Mouse (Mus musculus) limb, embryonic 14.5 days (tissue): ENCODE results near the gene Trmt61a. TPM values are rescaled to one million over a fixed set of nuclear protein-coding genes. Genes with fewer than 3 reads are reported as not detected.

ENCODE experiments used
- ATAC-seq: fragments of 200-750 bp; cut with Nextera tagmentation; 2 replicates; pipeline ENCODE4 v1.8.0; 2017; ENCODE audit warnings: low read depth, moderate number of reproducible peaks, moderate TSS enrichment; ENCODE audit not compliant: low FRiP score
- DNase-seq: peaks from one replicate; pipeline ENCODE4 v3.0.0-alpha.2; 2015; ENCODE audit warnings: low spot score
- H3K27ac ChIP-seq: fragments of 300-500 bp; sonication (generic); replicated peaks from 2 replicates; pipeline ENCODE4 v1.5.1; 2014; ENCODE audit warnings: low read depth, mild to moderate bottlenecking, low read length, moderate library complexity, mixed read lengths
- H3K27me3 ChIP-seq: fragments of 300-500 bp; sonication (generic); 2 replicates; pipeline ENCODE4 v1.6.1; 2014; ENCODE audit warnings: low read length, mixed read lengths; ENCODE audit not compliant: control insufficient read depth, insufficient read depth
- H3K36me3 ChIP-seq: fragments of 300-500 bp; sonication (generic); 2 replicates; pipeline ENCODE4 v1.6.1; 2014; ENCODE audit warnings: mild to moderate bottlenecking, low read length, moderate library complexity, mixed read lengths; ENCODE audit not compliant: control insufficient read depth, insufficient read depth
- H3K4me1 ChIP-seq: fragments of 300-500 bp; sonication (generic); 2 replicates; pipeline ENCODE4 v1.6.1; 2014; ENCODE audit warnings: antibody characterized with exemption, low read length, mixed read lengths; ENCODE audit not compliant: control insufficient read depth, insufficient read depth
- H3K4me2 ChIP-seq: fragments of 300-500 bp; sonication (generic); replicated peaks from 2 replicates; pipeline ENCODE4 v1.6.1; 2014; ENCODE audit warnings: low read depth, mild to moderate bottlenecking, low read length, moderate library complexity; ENCODE audit not compliant: severe bottlenecking
- H3K4me3 ChIP-seq: fragments of 300-500 bp; sonication (generic); replicated peaks from 2 replicates; pipeline ENCODE4 v1.5.1; 2014; ENCODE audit warnings: low read length
- H3K9ac ChIP-seq: fragments of 300-500 bp; sonication (generic); 2 replicates; pipeline ENCODE4 v1.6.1; 2014; ENCODE audit warnings: mild to moderate bottlenecking, low read depth, low read length, moderate library complexity; ENCODE audit not compliant: severe bottlenecking
- H3K9me3 ChIP-seq: fragments of 300-500 bp; sonication (generic); 2 replicates; pipeline ENCODE4 v1.6.1; 2016; ENCODE audit warnings: low read length; ENCODE audit not compliant: control insufficient read depth
- POLR2A ChIP-seq: fragments of 200-500 bp; IDR thresholded peaks from 2 replicates; pipeline ENCODE4 v1.8.0; 2012; ENCODE audit warnings: inconsistent platforms, mild to moderate bottlenecking, moderate library complexity, borderline replicate concordance; ENCODE audit not compliant: insufficient read depth, insufficient read length; ENCODE audit errors: extremely low read depth
- WGBS: fragments of 180-500 bp; shearing (Covaris S2); extraction: QIAGEN DNeasy Blood & Tissue Kit; methylation state at CpG from one replicate; pipeline ENCODE4 v1.1.7; 2014; 5-methylcytosine and 5-hydroxymethylcytosine counted together
- polyA plus RNA-seq, 2 experiments: library from polyadenylated mRNA; depleted of rRNA in 1 of 2; stranded (reverse) in 1 of 2; unstranded in 1 of 2; fragments of >200 nt; fragmentation: Nextera tagmentation in 1 of 2; extraction: Ambion mirVana in 1 of 2; gene quantifications; 2 replicates each; pipeline versions ENCODE4 v1.2.1 to v1.2.3; 2012 to 2014

The Trmt61a gene
- polyA plus RNA-seq, 2 experiments = 7.3 to 30.8 TPM

GRCm38 (mm10) chr12:111716505-111716904 is 38.6 kb downstream of the Trmt61a start:
- Histone ChIP-seq H3K9me3 (no peaks in the 10 kb centered on the region), H3K4me3 (no peak overlapping the region), H3K4me1 (peaks cover 12% of the 10 kb centered on the region), H3K36me3 (peaks cover 6% of the 10 kb centered on the region), H3K9ac (no peak overlapping the region), H3K27ac (no peak overlapping the region), H3K27me3 (no peaks in the 10 kb centered on the region), H3K4me2 (no peak overlapping the region)
- TF ChIP-seq POLR2A = no peak
- WGBS = 95% methylated on average over 7 of the region's 7 CpGs
- ATAC-seq (no peak), DNase-seq (no peak)

- no peaks in the 10 kb centered on the region for H3K9me3 ChIP-seq
- H3K4me3 ChIP-seq = no peak overlapping the region
- no peak overlapping the region for H3K27ac ChIP-seq
- H3K4me2 ChIP-seq = 0 out of 2 replicates have a peak overlapping the region, but pooled peaks have one; percentile 13
- H3K36me3 ChIP-seq = peaks cover 9% of the 10 kb centered on the region
- ATAC-seq = no peak
- WGBS = 65% methylated on average over 8 of the region's 8 CpGs
- H3K27me3 ChIP-seq = no peaks in the 10 kb centered on the region
- no peak overlapping the region for H3K9ac ChIP-seq
- H3K4me1 ChIP-seq = peaks cover 6% of the 10 kb centered on the region; the same call in 1 of the 2 replicates
- DNase-seq = no peak
- no peak for TF ChIP-seq POLR2A
Observed at GRCm38 (mm10) chr12:111718656-111719055, 40.8 kb downstream of the Trmt61a start.

DNA sequence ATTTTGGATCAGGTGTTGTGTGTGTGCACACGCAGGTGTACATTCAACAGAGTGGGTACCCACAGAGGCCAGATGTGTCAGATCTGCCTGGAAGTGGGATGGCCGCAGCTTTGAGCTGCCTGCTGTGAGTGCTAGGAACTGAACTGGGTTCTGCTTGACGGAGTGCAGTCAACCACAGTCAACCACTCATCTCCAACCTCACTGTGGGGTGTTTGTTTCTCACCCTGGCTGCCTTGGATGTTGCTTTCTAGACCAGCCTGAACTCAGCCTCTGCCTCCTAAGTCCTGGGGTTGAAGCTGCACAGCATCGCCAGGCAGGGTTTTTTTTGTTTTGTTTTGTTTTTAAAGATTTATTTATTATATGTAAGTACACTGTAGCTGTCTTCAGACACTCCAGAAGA is 42.3 kb downstream of the Trmt61a start:
- no peak overlapping the region for H3K4me2 ChIP-seq
- no peak for ATAC-seq
- no peak for TF ChIP-seq POLR2A
- H3K9me3 ChIP-seq = no peaks in the 10 kb centered on the region
- no peak overlapping the region for H3K27ac ChIP-seq
- peaks cover 18% of the 10 kb centered on the region for H3K36me3 ChIP-seq
- H3K9ac ChIP-seq = no peak overlapping the region
- no peaks in the 10 kb centered on the region for H3K4me1 ChIP-seq
- no peak for DNase-seq
- 88% methylated on average over 4 of the region's 4 CpGs for WGBS
- no peak overlapping the region for H3K4me3 ChIP-seq
- H3K27me3 ChIP-seq = no peaks in the 10 kb centered on the region

DNA sequence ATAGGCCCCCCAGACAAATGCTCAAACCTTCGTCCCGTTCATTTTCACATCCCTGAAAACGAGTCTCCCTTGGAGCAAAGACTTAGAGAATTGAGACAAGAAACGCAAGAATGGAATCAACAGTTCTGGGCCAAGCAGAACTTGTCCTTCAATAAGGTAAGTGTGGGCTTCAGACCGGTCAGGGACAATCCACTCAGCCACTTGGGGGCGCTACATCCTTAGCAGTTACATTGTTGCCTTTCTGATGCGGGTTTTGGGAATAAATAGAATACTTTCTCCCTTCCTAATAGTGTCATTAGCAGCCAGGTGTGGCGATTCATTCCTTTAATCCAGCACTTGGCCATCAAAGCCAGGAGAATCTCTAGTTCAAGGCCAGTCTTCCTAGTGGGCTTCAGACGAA is 44.7 kb downstream of the Trmt61a start:
- no peak for TF ChIP-seq POLR2A
- ATAC-seq = no peak
- no peaks in the 10 kb centered on the region for H3K27me3 ChIP-seq
- WGBS = 77% methylated on average over 9 of the region's 9 CpGs
- H3K9ac ChIP-seq = no peak overlapping the region
- no peaks in the 10 kb centered on the region for H3K9me3 ChIP-seq
- no peaks in the 10 kb centered on the region for H3K4me1 ChIP-seq
- no peak overlapping the region for H3K27ac ChIP-seq
- H3K4me3 ChIP-seq = no peak overlapping the region
- DNase-seq = no peak
- peaks cover 31% of the 10 kb centered on the region for H3K36me3 ChIP-seq
- H3K4me2 ChIP-seq = no peak overlapping the region

GRCm38 (mm10) chr12:111724638-111725337 is 46.9 kb downstream of the Trmt61a start:
- H3K27me3 ChIP-seq = no peaks in the 10 kb centered on the region
- DNase-seq (no peak), ATAC-seq (0 out of 2 replicates have a peak, but pooled peaks have one; percentile 38)
- TF ChIP-seq POLR2A = no peak
- H3K36me3 ChIP-seq = peaks cover 36% of the 10 kb centered on the region
- H3K4me3 ChIP-seq = no peak overlapping the region
- H3K4me2 ChIP-seq = no peak overlapping the region
- H3K9me3 ChIP-seq = no peaks in the 10 kb centered on the region
- no peak overlapping the region for H3K9ac ChIP-seq
- peak overlapping the region; percentile 33; the same call in 1 of the 2 replicates for H3K27ac ChIP-seq
- H3K4me1 ChIP-seq = no peaks in the 10 kb centered on the region
- WGBS = 67% methylated on average over 6 of the region's 6 CpGs
